Mouse (Mus musculus) kidney, adult 18-20 months (tissue): Measurements from ENCODE around the gene Smc1b.

Experiments used
- DNase-seq: peaks from one replicate; pipeline ENCODE4 v3.0.0; 2021

The Smc1b gene

DNA sequence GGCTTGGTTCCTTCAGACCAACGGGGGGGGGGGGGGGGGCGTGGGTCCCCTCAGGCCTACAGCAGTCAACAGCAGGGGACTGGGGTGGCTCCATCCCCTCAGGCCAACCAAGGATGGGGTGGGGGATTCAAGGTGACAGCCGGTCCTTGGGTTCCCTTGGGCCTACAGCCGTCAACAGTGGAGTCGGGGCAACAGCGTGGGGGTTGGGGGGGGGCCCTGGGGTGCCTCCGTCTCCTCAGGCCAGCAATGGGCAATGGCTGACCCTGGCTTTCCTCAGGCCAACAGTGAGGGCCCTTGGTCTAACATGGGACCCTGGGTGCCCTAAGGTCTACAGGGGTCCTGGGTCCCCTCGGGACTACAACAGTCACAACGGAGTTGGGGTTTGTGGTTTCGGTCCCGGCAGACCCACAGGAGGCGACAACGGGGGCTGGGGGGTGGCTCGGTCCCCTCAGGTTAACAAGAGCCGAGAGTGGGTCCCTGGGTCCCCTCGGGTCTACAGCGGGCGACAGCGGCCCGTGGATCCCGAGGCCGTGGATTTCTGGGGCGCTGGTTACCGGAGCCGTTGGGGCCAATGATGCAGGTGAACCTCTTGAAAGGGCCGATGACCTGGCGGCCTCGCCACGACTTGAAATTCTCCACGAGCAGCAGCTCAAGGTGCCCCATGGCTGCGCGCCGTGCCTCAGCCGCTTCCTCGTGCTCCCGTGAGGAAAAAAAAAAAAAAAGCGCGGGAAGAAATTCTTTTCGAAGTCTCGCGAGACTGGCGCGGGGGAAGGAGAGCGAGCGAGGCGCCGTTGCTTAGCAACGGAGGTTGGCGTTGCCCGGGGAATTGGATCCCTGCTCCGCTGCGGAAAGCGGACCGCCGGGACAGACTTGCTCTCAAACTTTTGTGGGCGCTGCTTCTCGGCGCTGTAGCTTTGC is at the start of gene Smc1b, which contains the start of gene Ribc2:
Smc1b (minus strand) TSS at position 690 of the 918 bp plus-strand sequence.
Ribc2 (plus strand) TSS at position 804 of the 918 bp plus-strand sequence.
- DNase-seq = peak; percentile 52

DNA sequence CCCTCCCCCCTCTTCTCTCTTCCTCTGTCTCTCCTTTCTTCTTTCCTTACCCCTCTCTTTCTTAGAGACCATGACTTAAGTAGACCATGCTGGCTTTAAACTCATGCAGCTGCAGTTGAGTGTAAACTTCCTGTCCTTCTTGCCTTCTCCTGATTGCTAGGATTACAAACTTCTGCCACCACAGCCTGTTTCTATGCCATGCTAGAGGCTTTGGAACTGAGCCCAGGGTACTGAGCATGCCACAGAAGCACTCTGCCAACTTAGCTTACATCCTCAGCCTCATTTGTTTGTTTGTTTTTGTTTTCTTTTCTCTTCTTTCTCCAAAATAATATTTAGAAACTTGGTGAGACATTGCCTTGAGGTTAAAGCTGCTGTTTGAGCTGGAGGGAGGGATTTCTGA is 48.6 kb upstream of the Smc1b start:
- DNase-seq = no peak

DNA sequence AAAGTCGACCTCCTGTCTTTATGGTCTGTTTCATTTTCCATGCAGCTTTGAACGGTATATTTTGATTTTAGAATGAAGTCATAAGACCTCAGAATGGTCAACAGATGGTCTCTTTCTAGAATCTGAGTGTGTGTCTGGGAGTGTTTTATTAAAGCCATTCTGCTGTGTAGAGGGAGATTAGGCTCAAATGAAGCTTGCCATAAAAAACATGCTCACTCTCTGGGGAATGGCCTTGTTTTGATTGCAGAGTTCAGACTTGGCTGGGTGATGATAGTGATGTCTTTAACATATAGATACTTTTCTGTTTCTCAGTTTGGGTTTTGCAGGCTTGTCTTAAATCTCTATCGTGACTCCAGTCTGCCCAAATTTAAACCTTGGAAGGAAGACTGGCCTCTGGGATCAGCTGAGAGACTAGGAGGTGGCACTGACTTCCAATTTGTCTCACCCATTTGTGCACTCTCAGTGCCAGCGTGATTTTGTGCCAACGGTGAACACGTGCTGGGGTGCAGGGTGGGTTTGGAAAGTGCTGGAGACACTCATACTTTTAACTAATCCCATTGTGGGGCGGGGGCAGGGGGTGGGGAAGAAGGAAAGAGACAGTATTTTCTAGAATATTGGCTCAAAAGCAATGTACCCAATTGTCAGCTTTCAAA is 47.9 kb upstream of the Smc1b start:
- no peak for DNase-seq

DNA sequence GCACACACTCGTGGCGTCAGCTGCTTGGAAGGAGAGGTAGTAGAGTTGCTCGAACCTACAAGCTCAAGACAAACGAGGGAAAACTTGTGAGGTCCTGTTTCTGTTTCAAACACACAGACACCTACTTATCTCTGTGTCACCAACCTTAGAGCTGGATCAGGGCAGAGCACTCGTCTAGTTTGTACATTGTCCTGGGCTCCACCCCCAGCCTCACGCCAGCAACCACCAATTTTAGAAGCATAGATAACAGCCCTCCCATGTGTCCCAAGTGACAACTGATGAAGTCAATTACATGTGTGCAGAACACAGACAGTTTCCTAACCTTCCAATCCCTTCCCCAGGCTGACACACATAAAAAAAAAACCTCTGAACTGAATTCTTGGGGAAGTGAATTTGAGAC is 46.4 kb upstream of the Smc1b start:
- DNase-seq = no peak

DNA sequence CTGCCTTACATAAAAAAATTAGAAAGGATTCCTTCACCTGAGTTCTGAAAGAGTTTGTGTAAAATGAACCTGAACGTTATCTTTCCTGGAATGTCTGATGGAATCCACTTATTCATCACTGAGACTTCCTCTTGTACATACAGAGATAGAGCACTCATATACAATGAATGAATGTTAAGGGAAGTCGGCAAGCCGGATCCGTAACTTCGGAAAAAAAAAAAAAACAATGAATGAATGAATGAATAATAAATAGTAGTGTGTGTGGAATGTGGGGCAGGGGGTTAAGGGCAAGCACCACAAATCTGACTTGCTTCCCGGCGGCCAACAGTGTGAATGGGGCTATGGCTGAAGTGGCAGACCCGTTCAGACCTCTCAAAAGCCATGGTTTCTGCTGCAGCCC is 45.8 kb upstream of the Smc1b start:
- no peak for DNase-seq

DNA sequence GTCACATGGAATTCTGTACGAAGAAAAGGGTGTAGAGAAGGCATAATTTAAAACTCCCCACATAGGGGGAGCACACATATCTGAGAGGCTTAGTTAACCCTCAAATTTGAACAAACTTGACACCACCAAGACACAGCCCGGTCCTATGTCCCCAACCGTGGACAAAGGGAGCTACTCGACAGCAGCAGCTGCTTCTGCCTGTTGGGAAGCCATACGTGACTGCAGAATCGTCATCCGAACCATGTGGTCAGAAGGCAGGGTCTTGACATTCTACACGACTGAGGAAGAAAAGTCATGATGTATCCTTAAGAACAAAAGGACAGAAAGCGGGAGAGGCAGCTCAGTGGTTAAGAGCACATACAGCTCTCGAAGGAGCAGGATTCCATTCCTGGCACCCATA is 42.3 kb upstream of the Smc1b start:
- DNase-seq = no peak

DNA sequence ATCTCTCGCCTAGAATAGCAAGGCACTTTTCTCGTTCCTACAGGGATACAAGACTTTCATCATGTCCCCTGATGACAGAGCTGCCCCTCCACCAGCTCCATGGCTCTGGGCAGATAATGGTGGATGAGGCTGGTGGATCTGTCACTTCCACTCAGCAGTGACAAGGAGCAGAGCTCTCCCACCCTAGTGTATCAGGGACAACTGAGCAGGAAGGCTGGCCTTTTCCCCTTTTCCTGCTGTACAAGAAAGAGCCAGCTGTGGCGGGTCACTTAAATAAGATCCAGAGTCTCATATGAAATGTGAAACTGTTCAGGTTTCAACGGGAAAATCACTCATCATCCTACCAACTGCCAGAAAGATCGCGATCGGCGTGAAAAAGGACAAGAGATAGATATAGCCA is 41.7 kb upstream of the Smc1b start:
- DNase-seq = no peak

DNA sequence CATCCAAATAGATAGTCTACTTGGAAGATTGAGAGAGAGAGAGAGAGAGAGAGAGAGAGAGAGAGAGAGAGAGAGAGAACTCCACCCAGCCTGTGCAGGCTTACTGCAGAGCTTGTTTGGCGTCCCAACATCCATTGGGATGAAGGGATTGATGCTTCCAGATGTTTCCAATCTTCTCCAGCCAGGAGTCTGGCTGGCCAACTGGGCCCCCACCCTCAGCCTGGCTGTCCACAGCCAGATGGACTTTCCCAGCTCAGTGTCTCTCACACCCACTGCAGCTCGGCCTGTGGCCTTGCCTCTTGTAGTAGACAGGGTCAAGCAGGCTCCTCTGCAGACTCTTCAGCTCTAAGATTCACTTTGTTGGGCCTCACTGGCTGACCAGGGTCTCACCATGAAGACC is 40.3 kb upstream of the Smc1b start:
- DNase-seq = no peak

DNA sequence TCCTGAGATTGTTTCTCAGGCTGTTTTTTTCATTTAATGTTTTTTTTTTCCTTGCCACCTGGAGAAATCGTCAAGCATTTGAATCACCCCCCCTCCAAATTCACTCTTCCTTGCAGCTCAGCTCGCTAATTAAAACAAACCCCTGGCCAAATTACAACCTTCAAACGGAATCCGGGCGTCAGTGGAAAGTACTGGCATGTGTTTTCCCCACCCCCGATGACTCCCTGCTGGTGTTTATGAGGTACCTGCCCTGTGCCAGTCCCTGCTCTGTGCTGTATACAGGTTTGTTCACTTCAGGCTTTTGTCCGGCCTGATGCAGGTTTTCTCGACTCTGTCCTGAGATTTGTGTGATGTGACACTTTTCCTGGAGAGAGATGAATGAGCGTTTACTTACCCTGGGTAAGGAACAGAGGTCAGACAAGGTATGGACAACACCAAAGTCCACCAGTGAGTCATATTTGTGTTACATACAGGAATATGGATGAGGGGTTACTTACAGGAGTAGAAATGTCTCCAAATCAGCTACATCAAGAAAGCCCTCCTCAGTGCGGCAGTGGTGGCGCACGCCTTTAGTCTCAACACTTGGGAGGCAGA is 35.4 kb upstream of the Smc1b start:
- DNase-seq = no peak

DNA sequence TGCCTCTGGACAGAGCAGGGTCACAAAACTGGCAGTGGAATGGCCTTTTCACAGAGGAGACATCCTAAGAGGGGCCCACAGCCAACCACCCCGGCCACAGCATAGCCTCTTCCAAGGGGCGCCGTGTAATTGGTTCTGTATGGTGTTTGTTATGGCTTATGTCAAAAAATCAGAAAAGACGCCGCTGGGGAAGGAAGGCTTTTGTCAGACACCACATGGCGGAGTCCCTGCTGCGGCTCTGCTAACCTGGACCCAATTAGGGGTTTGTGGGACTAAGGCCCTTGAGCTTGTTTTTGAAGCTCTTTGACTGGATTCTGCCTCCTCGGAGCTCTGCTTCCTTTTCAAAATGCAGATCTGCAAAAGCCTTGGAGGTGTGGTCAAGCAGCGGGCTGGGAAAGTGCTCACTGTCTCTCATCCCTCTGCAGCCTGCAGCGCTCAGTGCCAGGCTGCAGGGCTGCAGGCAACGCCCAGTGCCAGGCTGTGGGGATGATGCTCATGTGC is 34.7 kb upstream of the Smc1b start:
- DNase-seq = no peak

DNA sequence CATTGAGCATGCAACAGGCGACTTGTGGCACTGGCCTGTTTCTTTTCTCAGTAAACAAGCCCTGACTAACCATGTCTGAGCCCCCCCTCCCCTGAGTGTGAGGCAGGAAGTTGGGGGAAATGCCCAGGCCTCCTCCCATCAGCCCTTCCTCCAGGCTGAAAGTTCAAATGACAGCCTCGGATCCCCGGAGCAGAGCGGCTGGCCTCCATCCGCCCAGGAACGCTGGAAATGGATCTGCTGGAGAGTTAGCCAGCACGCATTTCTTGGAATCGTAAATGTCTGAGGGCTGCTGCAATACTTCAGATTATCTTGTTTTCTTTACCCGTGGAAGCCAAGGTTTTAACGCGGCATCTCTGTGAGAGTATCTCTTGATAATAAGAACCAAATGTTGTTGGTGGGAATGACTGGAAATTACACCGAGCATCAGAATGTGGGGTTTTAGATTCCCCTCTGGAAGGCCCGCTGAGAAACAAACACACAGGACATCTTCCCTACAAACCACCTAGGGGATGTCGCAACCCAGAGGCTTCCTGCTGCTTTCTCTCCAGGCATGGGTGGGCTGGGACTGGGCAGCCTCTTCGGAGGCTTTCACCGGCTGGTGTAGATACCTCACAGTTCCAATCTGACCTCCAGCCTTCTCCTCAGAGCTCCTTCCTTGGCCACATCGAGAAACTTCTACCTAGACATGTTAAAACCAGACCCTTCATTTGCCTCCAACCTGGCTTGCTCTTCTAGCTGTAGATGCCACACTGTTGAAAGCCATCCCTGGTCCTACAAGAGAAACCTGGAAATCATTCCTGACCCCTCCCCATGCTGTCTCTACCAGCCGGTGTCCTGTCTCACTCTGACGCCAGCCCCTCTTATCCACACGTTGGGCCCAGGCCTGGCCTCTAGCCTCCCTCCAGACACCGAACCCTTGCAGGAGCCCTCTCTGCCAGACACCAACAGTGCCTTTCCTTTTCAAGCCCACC is 31.2 kb upstream of the Smc1b start:
- DNase-seq = peak; percentile 13

DNA sequence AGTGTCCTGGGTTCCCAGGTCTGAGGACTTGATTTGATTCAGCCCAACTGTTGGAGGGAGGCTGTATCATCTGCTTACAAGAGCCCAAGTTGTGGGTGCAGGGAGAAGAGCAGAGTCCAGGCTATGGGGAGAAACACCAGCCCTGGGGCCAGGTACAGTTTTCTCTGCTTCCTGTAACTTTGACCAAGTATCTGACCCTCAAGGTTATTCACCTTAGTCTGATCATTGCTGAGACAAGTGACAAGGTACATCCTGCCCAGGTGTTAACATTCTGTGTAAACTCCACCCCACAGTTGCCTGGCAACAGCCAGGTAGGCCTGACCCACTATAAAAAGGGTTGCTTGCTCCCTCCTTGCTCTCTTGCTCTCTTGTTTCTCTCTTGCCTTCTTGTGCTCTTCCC is 29.7 kb upstream of the Smc1b start:
- no peak for DNase-seq

DNA sequence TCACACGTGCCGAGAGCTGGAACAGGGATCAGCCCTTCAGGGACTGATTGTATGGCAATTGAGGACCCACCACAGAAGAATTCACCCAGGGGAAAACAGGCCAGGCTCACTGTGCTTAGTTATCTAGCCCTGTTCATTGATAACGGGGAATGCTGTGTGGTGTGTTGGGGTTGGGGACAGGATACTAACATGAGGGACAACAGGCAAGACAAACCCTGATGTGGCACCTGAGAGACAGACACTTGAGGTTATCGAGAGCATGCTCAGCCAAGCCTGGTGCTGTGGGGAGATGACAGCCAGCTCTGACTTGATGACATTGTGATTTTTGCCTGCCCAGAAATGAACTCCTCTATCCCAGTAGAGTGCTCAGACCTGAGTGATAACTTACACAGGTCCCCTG is 24.4 kb upstream of the Smc1b start:
- no peak for DNase-seq

DNA sequence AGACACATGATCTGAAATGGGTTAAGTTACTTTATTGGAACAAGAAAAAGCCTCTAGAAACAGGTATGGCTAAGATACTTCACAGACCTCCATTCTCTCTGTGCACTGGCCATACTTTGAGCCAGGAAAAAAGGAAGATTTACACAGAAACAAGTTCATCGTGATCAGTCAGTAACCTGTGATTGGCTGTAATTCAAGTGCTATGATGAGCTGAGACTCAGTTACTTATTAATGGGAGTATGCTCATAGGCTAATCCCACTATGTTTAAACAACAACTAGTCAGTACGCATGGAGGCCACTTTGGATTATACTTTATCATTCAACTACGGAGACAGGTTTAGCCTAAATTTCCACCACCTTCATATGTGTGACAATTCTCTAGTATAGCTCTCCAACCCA is 22.3 kb upstream of the Smc1b start:
- no peak for DNase-seq

DNA sequence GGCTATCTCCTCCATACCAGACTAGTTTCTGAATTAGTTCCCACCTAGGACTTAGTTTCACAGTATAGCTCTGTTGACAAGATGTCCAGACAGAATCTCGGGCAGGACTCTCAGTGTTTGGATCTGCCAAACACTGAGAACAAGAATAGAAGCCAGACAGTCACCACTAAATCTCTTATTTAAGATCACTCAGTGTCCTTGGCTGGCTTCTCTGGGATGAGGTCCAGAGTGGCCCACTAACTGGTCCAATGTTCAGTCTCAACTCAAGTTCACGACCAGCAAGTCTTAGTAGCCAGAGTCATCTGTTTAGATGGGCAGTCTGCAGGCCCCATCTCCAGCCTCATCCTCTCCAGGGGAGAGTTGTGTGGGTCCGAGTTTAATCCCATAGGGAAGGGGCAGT is 20.8 kb upstream of the Smc1b start:
- DNase-seq = peak; percentile 42

DNA sequence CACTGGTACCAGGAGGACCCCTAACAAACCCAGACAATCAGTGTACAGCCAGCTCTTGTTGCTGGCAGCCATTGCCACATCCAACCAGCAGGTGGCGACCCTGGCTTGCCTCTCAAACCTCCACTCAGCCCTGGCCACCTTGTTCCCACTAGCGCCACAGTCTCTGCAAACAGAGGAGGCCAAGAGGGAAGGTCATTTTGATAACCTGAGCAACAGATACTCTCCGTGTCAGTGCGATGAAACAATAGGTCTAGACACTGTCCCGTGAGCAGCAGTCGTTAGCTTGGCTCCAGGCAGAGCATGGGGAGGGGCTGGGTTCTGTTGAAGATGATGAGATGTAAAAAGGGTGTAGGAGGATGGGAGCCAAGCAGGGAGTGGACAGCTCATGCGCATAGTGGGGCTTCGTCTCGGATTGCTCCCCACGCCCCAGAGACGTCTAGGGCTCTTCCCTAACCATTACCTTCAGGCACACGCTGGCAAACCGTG is 19.7 kb upstream of the Smc1b start:
- DNase-seq = peak; percentile 71

DNA sequence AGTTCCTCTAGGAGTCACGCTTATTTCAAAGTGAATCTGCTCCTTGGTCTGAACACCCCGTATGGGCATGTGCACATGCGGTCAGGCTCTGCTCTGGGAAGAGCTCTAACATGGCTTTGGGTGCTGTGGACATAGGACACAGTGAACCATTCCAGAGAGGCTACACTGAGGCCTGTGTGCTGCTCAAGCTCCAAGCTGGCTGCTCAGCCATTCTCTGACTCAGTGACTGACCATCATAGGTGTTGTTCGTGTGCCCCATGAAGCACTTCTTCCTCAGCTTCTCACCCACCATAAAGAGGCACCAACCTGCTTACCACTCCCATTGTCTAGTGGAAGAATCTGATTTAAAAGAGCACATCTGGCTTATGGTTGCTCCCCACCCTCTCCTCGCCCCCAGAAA is 12.5 kb upstream of the Smc1b start:
- DNase-seq = peak; percentile 0

DNA sequence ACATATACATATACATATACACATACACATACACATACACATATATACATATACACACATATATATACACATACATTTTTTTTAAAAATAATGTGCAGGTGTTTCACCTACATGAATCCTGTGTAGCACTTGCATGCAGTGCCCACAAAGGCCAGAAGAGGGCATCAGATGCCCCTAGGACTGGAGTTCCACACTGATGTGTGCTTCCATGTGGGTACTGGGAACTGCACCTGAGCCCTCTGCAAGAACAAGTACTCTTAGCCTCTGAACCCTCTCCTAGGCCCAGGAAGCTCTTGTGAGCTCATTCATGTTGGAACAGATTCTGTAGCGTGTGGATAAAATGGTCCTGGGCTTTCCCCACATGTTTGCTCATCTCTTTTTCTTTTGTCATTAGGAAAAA is 12.0 kb upstream of the Smc1b start:
- DNase-seq = peak; percentile 2

DNA sequence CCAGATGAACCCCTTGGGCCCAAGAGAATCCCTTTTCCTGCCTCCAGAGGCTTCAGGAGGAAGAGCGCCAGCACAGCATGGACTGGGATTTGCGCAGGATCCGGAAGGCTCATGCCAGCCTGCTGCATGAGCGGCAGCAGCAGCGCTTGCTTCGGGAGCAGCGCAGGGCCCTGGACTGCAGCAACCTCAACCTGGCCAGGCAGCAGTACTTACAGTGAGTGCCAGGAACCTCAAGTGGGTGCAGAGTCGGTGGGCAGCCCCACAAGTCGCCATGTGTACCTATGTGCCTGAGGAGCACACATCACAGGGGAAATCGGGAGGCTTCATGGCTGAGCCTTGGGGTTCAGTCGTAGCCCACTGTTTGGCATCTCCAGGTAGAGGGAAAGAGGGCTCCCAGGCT is 11.4 kb upstream of the Smc1b start:
- peak; percentile 1 for DNase-seq

DNA sequence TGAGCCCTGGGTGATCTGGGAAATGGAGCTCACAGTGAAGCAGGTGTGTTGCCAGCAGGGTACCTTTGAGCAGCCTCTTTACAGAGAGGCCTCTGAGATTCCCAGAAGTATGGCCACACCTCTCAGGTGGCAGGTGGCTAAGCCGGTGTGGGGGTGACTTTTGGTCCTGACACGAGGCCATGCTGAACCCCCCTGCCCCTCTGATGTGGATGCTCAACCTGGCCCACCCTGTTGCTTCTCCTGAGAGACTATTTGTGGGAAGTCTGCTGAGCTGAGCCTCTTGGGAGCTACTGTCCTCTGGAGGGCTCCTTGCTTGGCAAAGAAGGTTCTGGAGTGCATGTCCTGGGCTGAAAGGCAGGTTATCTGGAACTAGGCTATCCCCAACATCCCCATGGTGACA is 10.7 kb upstream of the Smc1b start:
- peak; percentile 1 for DNase-seq

DNA sequence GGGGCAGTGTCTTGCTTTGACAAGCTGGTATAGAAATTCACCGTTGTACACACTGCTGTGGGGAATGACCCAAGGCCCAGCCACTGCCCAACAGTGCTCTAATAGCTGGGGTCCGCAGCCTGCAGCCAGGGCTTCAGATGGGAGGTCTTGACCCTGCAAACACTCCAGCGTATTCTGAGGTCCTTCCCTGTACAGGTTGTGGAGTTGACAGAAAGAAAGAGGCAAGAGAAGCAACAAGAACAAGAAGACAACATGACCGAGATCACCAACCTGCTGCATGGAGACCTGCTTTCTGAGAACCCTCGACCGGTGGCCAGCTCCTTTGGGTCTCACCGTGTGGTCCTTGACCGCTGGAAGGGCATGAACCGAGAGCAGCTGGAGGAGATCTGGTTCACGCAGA is 9.5 kb upstream of the Smc1b start:
- no peak for DNase-seq

DNA sequence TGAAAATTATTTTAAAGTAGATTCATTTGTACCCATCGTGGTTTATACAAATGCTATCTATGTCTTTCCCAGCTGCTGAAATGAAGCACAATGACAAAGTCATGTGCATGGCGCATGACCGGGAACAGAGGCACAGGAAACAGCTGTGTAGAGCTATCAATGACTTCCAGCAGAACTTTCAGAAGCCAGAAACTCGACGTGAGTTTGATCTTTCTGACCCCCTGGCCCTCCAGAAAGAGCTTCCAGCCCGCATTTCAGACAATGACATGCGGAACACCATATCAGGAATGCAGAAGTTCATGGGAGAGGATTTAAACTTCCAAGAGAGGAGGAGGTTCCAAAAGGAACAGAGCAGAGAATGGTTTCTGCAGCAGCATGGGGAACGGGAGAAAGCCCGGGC is 3.4 kb upstream of the Smc1b start:
- no peak for DNase-seq

DNA sequence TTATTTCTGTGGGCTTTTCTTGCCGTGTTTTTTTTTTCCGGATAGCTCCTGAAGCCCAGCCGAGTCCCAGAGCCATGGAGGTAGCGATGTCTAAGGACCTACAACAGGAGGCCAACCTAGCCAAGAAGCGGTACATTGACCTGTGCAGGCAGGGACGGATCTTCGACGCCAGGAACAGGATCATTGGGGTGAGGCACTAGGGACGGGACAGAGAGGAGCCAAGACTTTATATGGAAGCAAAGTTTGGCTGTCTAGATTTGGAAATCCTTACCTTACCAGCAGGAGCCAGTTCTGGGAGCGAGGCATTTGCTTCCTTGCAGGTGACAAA is 393 bp upstream of the Smc1b start:
- no peak for DNase-seq
